Mouse (Mus musculus): ENCODE results near the gene Sbf1. TPM values are rescaled to one million over a fixed set of nuclear protein-coding genes. Genes with fewer than 3 reads are reported as not detected.

The Sbf1 gene
- polyA plus RNA-seq, 1 experiment from 2014 or later = 97.2 TPM

GRCm38 (mm10) chr15:89351302-89351701 lies 36.2 kb upstream of the Sbf1 start:
- H3K9ac ChIP-seq (replicated peaks; ENCODE audit: low read depth, low read length) = no peak overlapping the region

GRCm38 (mm10) chr15:89350447-89350846 lies 35.3 kb upstream of the Sbf1 start:
- Histone ChIP-seq H3K27ac (ENCODE audit: low read length) (no peak overlapping the region), H3K9me3 (ENCODE audit: control insufficient read depth, low read length) (no peaks in the 10 kb centered on the region), H3K9ac (replicated peaks; ENCODE audit: low read depth, low read length) (no peak overlapping the region), H3K4me2 (ENCODE audit: low read length) (no peak overlapping the region), H3K4me3 (replicated peaks; ENCODE audit: low read length) (no peak overlapping the region), H3K36me3 (ENCODE audit: control insufficient read depth, insufficient read depth) (peaks cover 12% of the 10 kb centered on the region), H3K4me1 (replicated peaks; ENCODE audit: control insufficient read depth, insufficient read depth, low read length) (peaks cover 12% of the 10 kb centered on the region), H3K27me3 (replicated peaks; ENCODE audit: control insufficient read depth, insufficient read depth, low read length) (no peaks in the 10 kb centered on the region)
- WGBS = 94% methylated on average over 5 of the region's 5 CpGs
- ATAC-seq = no peak

More at GRCm38 (mm10) chr15:89351302-89351701, 36.2 kb upstream of the Sbf1 start:
- ATAC-seq = no peak
- WGBS = 88% methylated on average over 15 of the region's 15 CpGs
- H3K36me3 ChIP-seq (ENCODE audit: control insufficient read depth, insufficient read depth) = peaks cover 12% of the 10 kb centered on the region
- no peaks in the 10 kb centered on the region for H3K27me3 ChIP-seq (replicated peaks; ENCODE audit: control insufficient read depth, insufficient read depth, low read length)
- H3K4me2 ChIP-seq (ENCODE audit: low read length) = no peak overlapping the region
- peaks cover 12% of the 10 kb centered on the region for H3K4me1 ChIP-seq (replicated peaks; ENCODE audit: control insufficient read depth, insufficient read depth, low read length)
- H3K4me3 ChIP-seq (replicated peaks; ENCODE audit: low read length) = no peak overlapping the region
- H3K27ac ChIP-seq (ENCODE audit: low read length) = no peak overlapping the region
- no peaks in the 10 kb centered on the region for H3K9me3 ChIP-seq (ENCODE audit: control insufficient read depth, low read length)

GRCm38 (mm10) chr15:89343325-89343724 lies 28.2 kb upstream of the Sbf1 start:
- no peak overlapping the region for H3K4me2 ChIP-seq (ENCODE audit: low read length)

GRCm38 (mm10) chr15:89341678-89342077 lies 26.6 kb upstream of the Sbf1 start:
- H3K9me3 ChIP-seq (ENCODE audit: control insufficient read depth, low read length) = no peaks in the 10 kb centered on the region
- H3K27me3 ChIP-seq (replicated peaks; ENCODE audit: control insufficient read depth, insufficient read depth, low read length) = no peaks in the 10 kb centered on the region
- 41% methylated on average over 1 of the region's 1 CpGs for WGBS
- no peak overlapping the region for H3K4me2 ChIP-seq (ENCODE audit: low read length)
- no peak for ATAC-seq
- no peak overlapping the region for H3K27ac ChIP-seq (ENCODE audit: low read length)
- H3K9ac ChIP-seq (replicated peaks; ENCODE audit: low read depth, low read length) = no peak overlapping the region
- no peaks in the 10 kb centered on the region for H3K36me3 ChIP-seq (ENCODE audit: control insufficient read depth, insufficient read depth)
- no peak overlapping the region for H3K4me3 ChIP-seq (replicated peaks; ENCODE audit: low read length)
- no peaks in the 10 kb centered on the region for H3K4me1 ChIP-seq (replicated peaks; ENCODE audit: control insufficient read depth, insufficient read depth, low read length)

More at GRCm38 (mm10) chr15:89343325-89343724, 28.2 kb upstream of the Sbf1 start:
- no peaks in the 10 kb centered on the region for H3K4me1 ChIP-seq (replicated peaks; ENCODE audit: control insufficient read depth, insufficient read depth, low read length)
- H3K27me3 ChIP-seq (replicated peaks; ENCODE audit: control insufficient read depth, insufficient read depth, low read length) = no peaks in the 10 kb centered on the region
- no peak overlapping the region for H3K4me3 ChIP-seq (replicated peaks; ENCODE audit: low read length)
- no peaks in the 10 kb centered on the region for H3K36me3 ChIP-seq (ENCODE audit: control insufficient read depth, insufficient read depth)
- ATAC-seq = no peak
- no peaks in the 10 kb centered on the region for H3K9me3 ChIP-seq (ENCODE audit: control insufficient read depth, low read length)
- WGBS = 93% methylated on average over 3 of the region's 3 CpGs
- no peak overlapping the region for H3K27ac ChIP-seq (ENCODE audit: low read length)
- no peak overlapping the region for H3K9ac ChIP-seq (replicated peaks; ENCODE audit: low read depth, low read length)

GRCm38 (mm10) chr15:89340136-89340535 lies 25.0 kb upstream of the Sbf1 start:
- no peak overlapping the region for H3K27ac ChIP-seq (ENCODE audit: low read length)
- H3K36me3 ChIP-seq (ENCODE audit: control insufficient read depth, insufficient read depth) = no peaks in the 10 kb centered on the region
- 86% methylated on average over 3 of the region's 3 CpGs for WGBS
- H3K9me3 ChIP-seq (ENCODE audit: control insufficient read depth, low read length) = no peaks in the 10 kb centered on the region
- no peaks in the 10 kb centered on the region for H3K27me3 ChIP-seq (replicated peaks; ENCODE audit: control insufficient read depth, insufficient read depth, low read length)
- no peak overlapping the region for H3K9ac ChIP-seq (replicated peaks; ENCODE audit: low read depth, low read length)
- H3K4me3 ChIP-seq (replicated peaks; ENCODE audit: low read length) = no peak overlapping the region
- no peak for ATAC-seq
- no peaks in the 10 kb centered on the region for H3K4me1 ChIP-seq (replicated peaks; ENCODE audit: control insufficient read depth, insufficient read depth, low read length)
- no peak overlapping the region for H3K4me2 ChIP-seq (ENCODE audit: low read length)

GRCm38 (mm10) chr15:89339696-89340095 lies 24.6 kb upstream of the Sbf1 start:
- WGBS = 94% methylated on average over 2 of the region's 2 CpGs
- Histone ChIP-seq H3K4me2 (ENCODE audit: low read length) (no peak overlapping the region), H3K9me3 (ENCODE audit: control insufficient read depth, low read length) (no peaks in the 10 kb centered on the region), H3K27ac (ENCODE audit: low read length) (no peak overlapping the region), H3K9ac (replicated peaks; ENCODE audit: low read depth, low read length) (no peak overlapping the region), H3K36me3 (ENCODE audit: control insufficient read depth, insufficient read depth) (no peaks in the 10 kb centered on the region), H3K4me3 (replicated peaks; ENCODE audit: low read length) (no peak overlapping the region), H3K27me3 (replicated peaks; ENCODE audit: control insufficient read depth, insufficient read depth, low read length) (no peaks in the 10 kb centered on the region), H3K4me1 (replicated peaks; ENCODE audit: control insufficient read depth, insufficient read depth, low read length) (no peaks in the 10 kb centered on the region)
- no peak for ATAC-seq

- H3K4me1 ChIP-seq (replicated peaks; ENCODE audit: control insufficient read depth, insufficient read depth, low read length) = no peaks in the 10 kb centered on the region
- ATAC-seq = no peak
These were observed 21.3 kb upstream of the Sbf1 start for GRCm38 (mm10) chr15:89336422-89336821.

GRCm38 (mm10) chr15:89334774-89335537 lies 19.8 kb upstream of the Sbf1 start:
- Histone ChIP-seq H3K9ac (replicated peaks; ENCODE audit: low read depth, low read length) (no peak overlapping the region), H3K9me3 (ENCODE audit: control insufficient read depth, low read length) (no peaks in the 10 kb centered on the region), H3K27me3 (replicated peaks; ENCODE audit: control insufficient read depth, insufficient read depth, low read length) (no peaks in the 10 kb centered on the region), H3K27ac (ENCODE audit: low read length) (no peak overlapping the region), H3K4me1 (replicated peaks; ENCODE audit: control insufficient read depth, insufficient read depth, low read length) (no peaks in the 10 kb centered on the region), H3K4me3 (replicated peaks; ENCODE audit: low read length) (no peak overlapping the region), H3K4me2 (ENCODE audit: low read length) (no peak overlapping the region), H3K36me3 (ENCODE audit: control insufficient read depth, insufficient read depth) (no peaks in the 10 kb centered on the region)
- 84% methylated on average over 17 of the region's 17 CpGs for WGBS
- no peak for ATAC-seq

More at GRCm38 (mm10) chr15:89336422-89336821, 21.3 kb upstream of the Sbf1 start:
- H3K27ac ChIP-seq (ENCODE audit: low read length) = no peak overlapping the region
- no peaks in the 10 kb centered on the region for H3K9me3 ChIP-seq (ENCODE audit: control insufficient read depth, low read length)
- H3K4me3 ChIP-seq (replicated peaks; ENCODE audit: low read length) = no peak overlapping the region
- H3K9ac ChIP-seq (replicated peaks; ENCODE audit: low read depth, low read length) = no peak overlapping the region
- H3K27me3 ChIP-seq (replicated peaks; ENCODE audit: control insufficient read depth, insufficient read depth, low read length) = no peaks in the 10 kb centered on the region
- H3K36me3 ChIP-seq (ENCODE audit: control insufficient read depth, insufficient read depth) = no peaks in the 10 kb centered on the region
- WGBS = 86% methylated on average over 14 of the region's 14 CpGs
- H3K4me2 ChIP-seq (ENCODE audit: low read length) = no peak overlapping the region

GRCm38 (mm10) chr15:89334271-89334670 lies 19.2 kb upstream of the Sbf1 start, which contains the start of gene Miox:
Miox (plus strand) TSS chr15:89334398.
- Histone ChIP-seq H3K27ac (ENCODE audit: low read length) (no peak within 1 kb of the TSS), H3K4me3 (replicated peaks; ENCODE audit: low read length) (no peak within 1 kb of the TSS), H3K9ac (replicated peaks; ENCODE audit: low read depth, low read length) (no peak within 1 kb of the TSS), H3K4me2 (ENCODE audit: low read length) (no peak within 1 kb of the TSS), H3K27me3 (replicated peaks; ENCODE audit: control insufficient read depth, insufficient read depth, low read length) (no peaks in the 10 kb centered on the region), H3K4me1 (replicated peaks; ENCODE audit: control insufficient read depth, insufficient read depth, low read length) (no peaks in the 10 kb centered on the region), H3K36me3 (ENCODE audit: control insufficient read depth, insufficient read depth) (no peaks in the 10 kb centered on the region), H3K9me3 (ENCODE audit: control insufficient read depth, low read length) (no peaks in the 10 kb centered on the region)
- WGBS = 89% methylated on average over 7 of the region's 7 CpGs
- ATAC-seq = no peak

Measured in forebrain, embryonic 16.5 days (tissue).